Mouse (Mus musculus): ENCODE data around the gene Rnf144b. TPM values are rescaled to one million over a fixed set of nuclear protein-coding genes. Genes with fewer than 3 reads are reported as not detected.

The Rnf144b gene
- 29.5 TPM for polyA plus RNA-seq (2014; fragmentation: Illumina TruSeq; extraction: RNeasy Lipid Tissue Mini Kit (QIAGEN cat#74804); ENCODE audit: low read depth, low replicate concordance)

DNA sequence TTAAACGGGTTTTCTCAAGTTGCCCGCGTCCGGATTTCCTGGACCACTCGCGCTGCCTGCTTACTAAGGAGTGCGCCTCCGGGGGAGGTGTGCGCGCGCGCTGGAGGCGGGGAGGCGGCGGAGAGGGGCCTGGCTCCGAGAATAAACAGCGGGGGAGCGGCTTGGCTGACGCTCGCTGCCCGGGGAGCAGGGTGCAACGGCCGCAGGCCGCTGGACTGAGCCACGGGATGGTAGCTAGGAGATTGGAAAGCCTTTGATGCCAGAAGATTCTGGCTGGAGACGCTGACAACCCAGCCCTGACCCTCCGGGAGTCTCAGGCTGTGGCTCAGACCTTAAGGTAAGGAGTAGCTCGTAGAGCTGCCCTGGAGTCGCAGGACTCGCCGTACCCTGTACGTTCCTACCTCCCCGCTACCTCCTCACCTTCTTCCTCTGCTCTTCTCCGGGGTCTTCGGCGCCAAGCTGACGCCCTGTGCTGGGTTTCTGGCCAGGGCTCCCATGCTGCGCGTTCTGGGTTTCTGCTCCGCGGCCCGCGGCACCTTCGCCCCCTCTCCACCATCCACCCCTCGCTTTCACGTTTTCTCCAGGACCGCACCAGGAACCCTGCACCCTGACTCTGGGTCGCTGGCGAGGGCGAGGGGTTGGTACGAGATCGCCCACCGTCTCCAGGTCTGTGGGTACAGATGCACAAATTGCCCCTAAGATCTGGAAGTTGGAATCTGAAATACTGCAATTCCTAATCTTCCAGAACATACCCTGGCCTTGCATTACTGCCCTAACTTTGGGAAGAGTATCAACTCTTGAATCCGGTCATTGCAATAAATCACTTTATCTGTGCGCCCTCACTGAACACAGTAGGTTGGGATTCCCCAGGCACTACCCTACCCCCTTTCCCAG, at the start of gene Rnf144b:
Rnf144b (plus strand) TSS at position 120 of the 894 bp plus-strand sequence.

DNA sequence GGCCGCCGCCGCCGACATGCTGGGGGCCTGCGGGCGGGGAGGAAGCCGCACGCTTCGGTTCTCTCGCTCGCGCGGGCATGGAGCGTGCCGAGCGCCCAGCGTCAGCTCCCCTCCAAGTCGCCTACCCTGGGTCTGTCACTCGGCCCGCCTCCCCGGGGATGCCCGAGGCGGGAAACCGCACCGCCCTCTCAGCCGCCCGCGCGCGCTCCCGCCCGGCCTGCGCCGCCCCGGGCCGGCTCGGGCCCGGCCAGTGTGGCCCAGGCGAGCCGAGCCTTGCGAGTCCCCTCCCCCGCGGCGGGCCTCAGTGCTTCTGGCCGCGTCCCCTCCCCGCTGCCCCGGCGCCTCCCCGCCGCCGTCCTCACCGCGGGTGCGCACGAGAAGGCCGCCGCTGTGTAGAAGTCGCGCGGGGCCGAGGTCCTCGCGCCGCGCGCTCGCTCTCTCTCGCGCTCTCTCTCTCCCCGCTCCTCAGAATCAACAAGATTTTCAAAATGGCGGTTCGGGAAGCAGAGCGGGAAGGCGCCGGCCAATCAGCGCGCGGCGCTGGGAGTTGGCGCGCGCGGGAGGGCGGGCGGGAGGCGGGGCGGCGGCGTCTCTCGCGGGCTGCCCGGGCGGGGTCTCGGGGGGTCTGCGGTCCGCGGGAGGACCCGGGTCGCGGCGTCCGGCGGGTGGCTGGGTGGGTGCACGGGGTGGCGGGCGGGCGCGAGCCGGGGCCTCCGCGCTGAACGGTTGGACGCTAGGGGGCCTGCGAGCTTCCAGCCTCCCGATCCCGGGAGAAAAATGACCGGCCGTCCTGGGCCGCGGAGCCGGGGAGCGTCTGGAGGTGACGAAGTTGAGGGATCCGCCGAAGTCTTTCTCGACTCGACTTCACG, 16.5 kb upstream of the Rnf144b start, which contains the start of gene Dek:
Dek (minus strand) TSS at position 491 of the 869 bp plus-strand sequence.

Other genes starting within 250 kb of the Rnf144b start
- gene Kif13a, start 192.8 kb upstream of the Rnf144b start, polyA plus RNA-seq (2014; fragmentation: Illumina TruSeq; extraction: RNeasy Lipid Tissue Mini Kit (QIAGEN cat#74804); ENCODE audit: low read depth, low replicate concordance): 34.4 TPM
- 3.6 TPM for gene Nhlrc1, start 107.8 kb upstream of the Rnf144b start, polyA plus RNA-seq (2014; fragmentation: Illumina TruSeq; extraction: RNeasy Lipid Tissue Mini Kit (QIAGEN cat#74804); ENCODE audit: low read depth, low replicate concordance)
- 12.1 TPM for gene Kdm1b, start 79.2 kb upstream of the Rnf144b start, polyA plus RNA-seq (2014; fragmentation: Illumina TruSeq; extraction: RNeasy Lipid Tissue Mini Kit (QIAGEN cat#74804); ENCODE audit: low read depth, low replicate concordance)
- 78.1 TPM for gene Tpmt, start 77.9 kb upstream of the Rnf144b start, polyA plus RNA-seq (2014; fragmentation: Illumina TruSeq; extraction: RNeasy Lipid Tissue Mini Kit (QIAGEN cat#74804); ENCODE audit: low read depth, low replicate concordance)
- 48.8 TPM for gene Dek, start 16.5 kb upstream of the Rnf144b start, polyA plus RNA-seq (2014; fragmentation: Illumina TruSeq; extraction: RNeasy Lipid Tissue Mini Kit (QIAGEN cat#74804); ENCODE audit: low read depth, low replicate concordance)

Measured in adipose tissue, adult 10 weeks (tissue).